Mouse (Mus musculus): ENCODE data around the gene Rnf5.

Gene Rnf5

DNA sequence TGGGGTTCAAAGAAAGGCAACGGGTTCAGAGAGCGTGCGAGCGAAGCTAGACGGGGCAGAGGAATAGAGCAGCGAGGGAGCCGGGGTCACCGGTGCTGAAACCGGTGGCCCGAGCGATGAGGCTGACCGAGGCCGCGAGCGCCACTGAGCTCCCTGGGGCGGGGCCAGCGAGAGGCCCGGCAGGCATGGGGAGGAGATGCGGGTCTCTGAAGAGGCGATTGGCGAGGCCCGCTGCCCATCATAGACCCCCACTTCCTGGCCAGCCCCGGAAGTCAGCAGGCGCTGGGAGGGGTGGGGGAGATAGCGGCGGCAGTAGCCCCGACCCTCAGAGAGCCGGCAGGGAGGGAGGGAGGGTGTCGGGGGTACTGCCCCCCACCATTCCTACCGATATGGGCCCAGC is 2.1 kb upstream of the Rnf5 start:
- DNase-seq (ENCODE audit: low spot score in 2 of 2), result peak; percentile 99

DNA sequence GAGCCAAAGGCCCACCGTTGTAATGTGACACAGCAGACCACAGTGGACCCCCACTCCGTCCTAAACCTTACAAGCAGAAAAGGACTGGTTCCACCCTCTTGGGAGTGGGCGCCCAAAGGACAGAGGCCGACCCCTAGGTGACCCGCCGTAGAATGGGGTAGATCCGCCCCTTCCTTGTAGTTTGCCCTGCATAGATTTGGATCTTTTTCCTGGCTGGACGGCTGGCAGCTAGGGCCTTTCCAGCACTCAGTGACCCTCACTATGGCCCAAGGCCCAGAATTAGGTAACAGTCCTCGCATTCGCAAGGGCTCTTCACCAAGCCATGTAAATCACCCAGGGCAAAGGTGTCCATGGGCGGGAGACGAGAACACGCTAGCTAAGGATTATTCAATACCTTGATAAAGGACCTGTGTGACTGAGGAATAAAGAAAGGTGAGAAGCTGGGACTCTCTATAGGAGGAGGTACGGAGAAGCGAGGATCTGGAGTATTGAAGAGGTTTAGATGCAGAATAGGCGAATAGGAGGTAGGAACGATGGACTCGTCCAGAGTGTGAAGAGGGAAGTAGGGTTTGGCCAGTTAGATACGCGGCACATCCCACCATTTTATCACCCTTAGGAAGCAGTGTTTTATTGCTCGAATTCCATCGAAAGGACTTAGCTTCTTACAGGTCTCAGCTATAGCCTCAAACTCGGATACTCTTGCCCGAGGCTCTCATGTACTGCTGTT is 1.2 kb upstream of the Rnf5 start:
- DNase-seq (ENCODE audit: low spot score in 2 of 2), result no peak

DNA sequence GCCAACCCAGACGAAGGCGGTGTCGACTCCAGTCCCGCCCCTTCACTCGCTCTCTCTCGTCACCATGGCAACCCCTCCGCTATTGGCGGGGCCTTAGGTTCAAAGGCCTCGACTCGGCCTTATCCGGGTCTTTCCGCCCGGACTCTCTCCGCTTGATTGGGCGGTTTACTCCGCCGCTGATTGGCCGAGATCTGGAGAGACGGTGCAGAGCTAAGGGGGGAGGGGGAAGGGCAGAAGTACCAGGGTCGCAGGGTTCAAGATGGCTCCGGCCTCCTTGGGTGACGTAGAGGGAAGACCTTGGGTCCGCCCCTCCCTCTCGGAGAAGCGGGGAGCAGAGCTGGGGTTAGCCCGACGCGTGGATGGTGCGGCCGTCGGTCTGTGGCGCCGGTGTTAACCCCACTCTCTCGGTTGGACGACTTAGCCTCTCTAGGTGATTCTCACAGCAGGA is 595 bp upstream of the Rnf5 start, which contains the start of gene Agpat1:
Gene Agpat1, plus strand, starts transcription at position 202 of the 448 bp plus-strand sequence.
- peak; percentile 95 to 97 for DNase-seq (ENCODE audit: low spot score in 2 of 2)

DNA sequence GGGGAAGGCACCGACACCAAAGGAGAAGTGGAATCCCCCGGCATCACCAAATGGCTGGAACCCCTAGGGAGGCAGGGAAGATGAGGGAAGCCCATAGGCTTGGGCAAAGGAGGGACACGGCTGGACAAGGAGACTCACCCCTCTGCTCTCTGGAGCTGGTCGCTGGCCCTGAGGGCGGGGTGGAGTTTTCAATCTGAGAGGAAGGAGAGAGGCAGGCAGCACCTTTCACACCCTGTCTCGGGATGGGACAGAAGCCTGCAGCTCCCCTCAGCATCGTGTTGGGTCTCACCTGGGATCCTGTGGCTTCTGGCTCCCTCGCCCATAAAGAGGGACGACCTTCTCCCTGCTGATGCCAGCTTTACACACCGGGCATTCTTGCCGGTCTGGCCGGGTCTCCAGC is 1.7 kb downstream of the Rnf5 start:
- no peak for DNase-seq (ENCODE audit: low spot score in 2 of 2)

DNA sequence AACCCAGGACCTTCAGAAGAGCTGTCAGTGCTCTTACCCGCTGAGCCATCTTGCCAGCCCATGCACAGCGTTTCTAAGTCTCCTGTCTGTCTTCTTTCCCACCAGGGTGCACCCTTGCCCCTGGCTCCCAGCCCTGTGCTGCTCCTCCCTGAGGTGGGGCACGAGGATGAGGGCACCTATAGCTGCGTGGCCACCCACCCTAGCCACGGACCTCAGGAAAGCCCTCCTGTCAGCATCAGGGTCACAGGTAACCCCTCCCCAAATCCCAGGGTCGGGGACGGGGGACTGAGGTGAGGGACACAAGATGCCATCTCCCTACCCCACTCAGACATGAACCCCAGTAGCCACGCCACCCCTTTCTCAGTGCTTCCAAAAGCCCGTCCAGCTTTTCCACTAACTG is 3.6 kb downstream of the Rnf5 start:
- DNase-seq (ENCODE audit: low spot score in 2 of 2), result no peak

DNA sequence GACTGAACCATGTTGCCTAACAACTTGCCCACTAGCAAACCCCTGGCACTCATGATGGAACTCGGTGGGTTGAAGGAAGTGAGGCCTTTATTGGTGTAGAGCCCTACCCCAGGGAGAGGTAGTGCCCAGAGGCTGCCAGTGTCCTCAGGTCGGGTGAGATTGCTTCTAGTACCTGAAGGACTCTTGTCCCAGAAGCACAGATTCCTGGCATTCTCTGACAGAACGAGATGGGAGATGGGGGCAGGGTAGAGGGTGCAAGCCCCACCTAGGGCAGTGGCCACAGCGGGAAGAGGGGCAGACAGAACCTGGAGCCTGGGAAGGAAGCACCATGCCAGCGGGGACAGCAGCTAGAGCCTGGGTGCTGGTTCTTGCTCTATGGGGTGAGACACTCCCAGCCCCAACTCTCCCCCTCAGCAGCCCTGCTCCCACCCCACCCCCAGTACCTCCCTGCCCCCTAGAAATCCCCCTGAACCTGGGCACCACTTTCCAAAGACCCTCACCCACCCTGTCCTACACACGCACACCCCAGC is 5.9 kb downstream of the Rnf5 start, which contains the start of gene Ager:
Gene Ager, plus strand, starts transcription at position 297 of the 530 bp plus-strand sequence.
- no peak for DNase-seq (ENCODE audit: low spot score in 2 of 2)

DNA sequence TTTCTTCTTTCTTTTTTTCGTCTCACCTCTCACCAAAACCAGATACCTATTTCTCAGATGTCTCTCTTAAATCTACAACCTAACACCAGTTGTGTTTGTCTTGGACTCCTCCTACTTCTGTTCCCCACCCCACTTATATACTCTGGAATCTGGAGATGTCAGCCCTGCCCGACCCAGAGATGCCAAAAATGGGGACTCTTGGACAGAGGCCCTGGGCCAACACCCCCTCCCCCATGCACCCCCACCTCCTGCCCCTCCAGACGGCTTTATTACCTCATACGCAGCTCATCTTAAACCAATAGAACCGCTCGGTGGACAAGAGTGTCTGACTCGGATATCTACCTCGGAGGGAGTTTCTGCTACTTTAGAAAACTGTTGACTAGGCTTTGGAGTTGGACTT is 7.4 kb downstream of the Rnf5 start:
- DNase-seq (ENCODE audit: low spot score in 2 of 2), result no peak

DNA sequence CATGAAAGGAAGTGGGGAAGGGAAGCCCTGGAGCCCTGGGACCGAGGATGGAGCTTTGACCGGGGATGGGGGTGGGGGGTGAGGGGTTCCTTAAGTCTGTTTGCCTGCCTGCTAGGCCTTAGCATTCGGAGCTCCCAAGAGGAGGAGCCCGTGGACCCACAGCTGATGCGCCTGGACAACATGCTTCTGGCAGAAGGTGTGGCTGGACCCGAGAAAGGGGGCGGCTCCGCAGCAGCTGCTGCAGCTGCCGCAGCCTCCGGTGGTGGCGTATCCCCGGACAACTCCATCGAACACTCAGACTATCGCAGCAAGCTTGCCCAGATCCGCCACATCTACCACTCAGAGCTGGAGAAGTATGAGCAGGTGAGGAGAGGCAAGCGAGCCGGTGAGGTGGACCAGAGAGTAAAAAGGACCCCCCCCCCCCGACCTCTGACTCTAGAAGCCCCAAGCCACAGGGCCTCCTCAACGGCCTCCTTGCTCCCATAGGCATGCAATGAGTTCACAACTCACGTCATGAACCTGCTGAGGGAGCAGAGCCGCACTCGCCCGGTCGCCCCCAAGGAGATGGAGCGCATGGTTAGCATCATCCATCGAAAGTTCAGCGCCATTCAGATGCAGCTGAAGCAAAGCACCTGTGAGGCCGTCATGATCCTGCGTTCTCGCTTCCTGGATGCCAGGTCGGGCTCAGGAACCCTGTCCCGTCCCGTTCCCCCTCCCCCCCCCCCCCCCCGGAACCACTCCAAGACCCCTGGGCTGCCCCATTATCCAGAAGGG is 9.6 kb downstream of the Rnf5 start:
- no peak for DNase-seq (ENCODE audit: low spot score in 2 of 2)

DNA sequence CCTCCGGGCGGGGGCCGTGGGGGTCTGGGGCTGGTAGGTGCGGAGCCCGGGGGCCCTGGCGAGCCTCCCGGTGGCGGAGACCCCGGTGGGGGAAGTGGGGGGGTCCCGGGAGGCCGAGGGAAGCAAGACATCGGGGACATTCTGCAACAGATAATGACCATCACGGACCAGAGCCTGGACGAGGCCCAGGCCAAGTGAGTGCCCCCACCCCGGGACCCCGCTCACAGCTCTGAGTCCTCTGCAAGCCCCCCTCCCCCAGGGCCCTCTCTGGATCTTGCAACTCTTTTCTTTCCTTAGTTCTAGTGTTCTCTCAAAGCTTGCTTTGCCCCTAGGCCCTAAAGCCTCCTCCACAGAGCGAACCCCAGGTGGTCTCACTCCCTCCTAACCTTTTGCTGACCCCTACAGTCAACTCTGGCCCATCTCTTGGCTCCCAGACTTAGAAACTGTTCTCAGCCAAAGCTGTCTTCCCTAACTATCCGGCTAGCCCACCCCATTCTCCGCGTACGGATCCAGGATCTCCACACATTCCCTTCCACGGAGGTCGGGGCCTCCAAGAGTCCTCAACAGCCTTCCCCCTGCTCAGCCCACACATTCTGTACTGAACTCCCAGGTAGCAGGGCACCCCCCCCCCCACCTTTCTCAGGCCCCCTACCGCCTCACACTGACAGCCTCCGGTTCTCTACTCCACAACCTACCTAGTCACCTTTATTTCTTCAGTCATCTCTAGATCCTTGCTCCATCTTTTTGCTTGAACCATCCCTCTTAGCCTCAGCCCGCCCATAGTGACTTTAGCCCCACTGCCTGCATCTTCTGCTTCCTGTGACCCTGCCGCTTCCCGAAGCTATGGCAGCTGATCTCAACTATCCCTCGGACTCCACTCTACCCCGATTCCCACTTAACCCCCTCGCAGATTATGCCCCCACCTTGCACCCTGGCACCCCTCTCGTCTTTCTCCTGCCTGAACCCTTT is 10.6 kb downstream of the Rnf5 start:
- no peak for DNase-seq (ENCODE audit: low spot score in 2 of 2)

DNA sequence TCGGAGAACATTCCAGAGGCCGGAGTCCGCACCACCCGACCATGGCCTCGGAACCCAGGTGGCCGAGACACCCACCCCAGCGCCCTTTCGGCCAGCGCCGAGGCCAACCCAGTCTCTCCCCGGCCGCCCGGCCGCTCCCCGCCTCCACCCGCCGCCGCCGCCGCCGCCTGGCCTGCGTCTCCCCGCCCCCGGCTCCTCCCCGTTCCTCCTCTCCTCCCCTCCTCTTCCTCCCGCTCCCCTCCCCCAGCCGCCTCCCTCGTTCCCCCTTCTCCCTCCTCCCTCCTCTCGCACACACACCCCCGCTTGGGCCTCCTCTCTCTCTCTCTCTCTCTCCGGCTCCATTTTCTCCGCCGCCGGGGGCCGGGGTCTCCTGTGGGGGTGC is 11.5 kb downstream of the Rnf5 start:
- DNase-seq (ENCODE audit: low spot score in 2 of 2), result peak; percentile 73

DNA sequence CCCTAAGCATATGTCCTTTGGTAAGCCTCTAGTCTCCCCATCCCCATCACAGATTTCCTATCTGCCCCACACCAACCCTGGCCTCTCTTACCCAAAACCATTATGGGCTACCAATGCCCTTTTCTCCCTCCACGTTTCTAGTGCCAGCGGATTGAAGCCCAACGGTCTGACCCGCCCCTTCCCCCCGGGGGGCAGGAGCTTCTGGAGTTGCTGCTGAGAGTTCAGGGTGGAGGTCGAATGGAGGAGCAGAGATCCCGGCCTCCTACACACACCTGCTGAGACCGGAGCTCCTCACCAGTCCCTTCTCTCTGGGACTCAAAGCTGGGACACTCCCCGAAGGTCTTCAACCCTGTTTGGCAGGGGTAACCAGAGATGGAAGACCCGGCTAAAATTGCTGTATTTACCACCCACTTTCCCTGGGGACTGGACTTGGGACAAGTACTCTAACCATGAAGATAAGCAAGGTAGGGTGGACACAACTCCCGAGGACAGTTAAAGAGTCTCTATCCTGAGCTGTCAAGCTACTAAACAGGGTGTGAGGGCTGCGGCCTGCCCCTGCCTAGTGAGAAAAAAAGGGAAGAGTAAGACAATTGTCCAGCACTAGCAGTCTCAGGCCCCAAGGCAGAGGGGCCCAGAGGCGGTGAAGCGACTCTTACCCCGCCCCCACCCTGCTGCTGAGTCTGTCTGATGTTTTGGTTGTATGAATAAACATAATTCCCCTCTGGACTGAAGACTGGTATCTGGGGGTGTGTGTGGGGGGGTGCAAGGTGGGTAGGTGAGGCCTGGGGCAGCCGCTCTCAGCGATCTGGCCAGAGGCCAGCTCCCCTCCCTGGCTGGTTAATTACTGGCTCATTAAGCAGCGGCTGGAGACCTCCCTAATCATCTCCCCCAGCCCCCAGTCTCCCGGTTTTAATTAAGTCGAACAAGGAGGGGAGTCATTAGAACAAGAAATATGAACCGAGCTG is 12.2 kb downstream of the Rnf5 start, which contains the start of gene Pbx2:
Gene Pbx2, plus strand, starts transcription at position 238 of the 965 bp plus-strand sequence.
- no peak for DNase-seq (ENCODE audit: low spot score in 2 of 2)

DNA sequence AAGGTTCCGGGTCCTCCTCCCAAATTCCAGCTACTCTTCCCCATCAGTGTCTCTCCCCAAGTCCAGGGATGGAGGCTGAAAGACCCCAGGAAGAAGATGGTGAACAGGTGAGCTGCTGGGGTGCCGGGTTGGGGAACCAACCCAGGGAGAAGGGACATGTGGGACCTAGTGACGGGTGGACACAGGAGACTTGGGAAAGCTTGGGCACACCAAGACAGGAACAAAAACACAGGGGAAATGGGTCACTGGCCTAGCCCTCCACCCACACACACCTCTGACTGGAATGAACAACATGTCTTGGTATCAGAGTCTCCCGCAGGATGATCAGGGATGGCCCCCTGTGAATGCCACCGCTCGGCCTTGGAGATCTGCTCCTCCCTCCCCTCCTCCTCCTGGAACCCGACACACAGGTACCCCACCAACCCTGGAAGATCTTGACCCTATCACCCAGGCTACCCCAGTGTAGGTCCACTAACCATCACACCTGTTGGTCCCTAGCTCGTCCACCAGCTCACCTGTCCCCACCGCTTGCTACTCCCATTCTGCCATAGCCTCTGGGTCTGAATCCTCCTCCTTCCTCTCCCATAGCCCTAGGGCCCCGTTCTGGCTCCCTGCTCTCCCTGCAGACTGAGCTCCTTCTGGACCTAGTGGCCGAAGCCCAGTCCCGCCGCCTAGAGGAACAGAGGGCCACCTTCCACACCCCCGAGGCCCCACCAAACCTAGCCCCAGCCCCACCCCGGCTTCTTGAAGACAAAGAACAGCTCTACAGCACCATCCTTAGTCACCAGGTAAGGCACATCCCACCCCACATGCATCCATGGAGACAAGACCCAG is 13.1 kb downstream of the Rnf5 start:
- DNase-seq (ENCODE audit: low spot score in 2 of 2), result no peak

DNA sequence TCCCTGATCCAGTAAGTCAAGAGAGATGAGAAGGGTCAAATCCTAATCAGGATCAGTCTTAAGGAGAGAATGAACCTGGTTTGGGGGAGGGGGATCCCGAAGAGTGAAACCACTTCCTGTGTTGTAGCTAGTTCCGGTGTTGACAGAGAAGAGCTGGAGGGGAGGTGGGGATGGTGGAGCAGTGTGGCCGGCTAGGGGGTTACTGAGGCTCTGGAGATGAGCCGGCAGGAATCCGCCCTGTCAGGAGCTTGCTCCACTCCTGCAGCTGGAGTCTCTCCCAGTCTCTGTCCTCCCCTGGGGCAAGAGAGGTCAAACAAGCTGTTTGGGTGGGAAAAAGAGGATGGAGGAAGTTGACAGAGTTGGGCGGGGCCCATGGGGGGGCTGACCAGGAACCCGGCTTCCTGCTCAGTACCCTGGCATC is 13.8 kb downstream of the Rnf5 start, which contains the start of gene Gpsm3:
Gene Gpsm3, plus strand, starts transcription at position 126 of the 421 bp plus-strand sequence.
- no peak for DNase-seq (ENCODE audit: low spot score in 2 of 2)

DNA sequence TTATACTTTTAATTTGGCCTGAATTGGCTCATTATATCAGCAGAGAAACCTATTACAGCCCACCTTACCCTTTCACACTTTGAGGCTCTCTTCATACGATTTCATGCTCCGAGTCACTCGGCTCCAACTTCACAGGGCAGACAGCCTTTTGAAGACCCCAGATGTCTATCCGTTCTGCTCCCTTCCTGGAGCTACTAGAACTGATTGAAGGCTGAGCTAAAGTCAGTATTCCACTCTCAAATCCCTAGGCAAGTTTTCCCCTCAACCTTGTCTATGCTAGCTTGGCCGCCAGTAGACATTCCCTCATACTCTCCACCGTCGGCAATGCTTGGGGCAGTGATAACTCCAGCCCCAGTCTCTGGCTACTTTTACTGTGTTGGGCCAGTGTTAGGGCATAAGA is 14.3 kb downstream of the Rnf5 start:
- DNase-seq (ENCODE audit: low spot score in 2 of 2), result no peak

DNA sequence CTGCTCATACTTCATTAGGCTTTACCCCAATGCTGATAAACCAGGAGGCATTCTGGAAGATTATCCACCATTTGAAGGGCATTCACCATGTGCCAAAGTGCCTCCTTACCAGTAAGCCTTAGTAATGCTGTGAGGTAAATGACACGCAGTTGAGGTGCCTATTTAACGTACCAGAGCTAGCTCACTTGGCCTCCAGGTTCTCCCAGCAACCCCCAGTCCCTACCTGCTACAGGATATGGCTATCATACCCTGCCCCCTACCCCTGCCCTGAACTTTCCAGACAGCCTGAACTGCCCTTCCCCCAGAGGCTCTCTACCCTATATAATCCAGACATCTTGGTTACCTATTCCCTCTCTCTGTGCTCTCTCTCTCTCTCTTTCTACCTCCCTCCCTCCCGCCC is 14.7 kb downstream of the Rnf5 start:
- no peak for DNase-seq (ENCODE audit: low spot score in 2 of 2)

DNA sequence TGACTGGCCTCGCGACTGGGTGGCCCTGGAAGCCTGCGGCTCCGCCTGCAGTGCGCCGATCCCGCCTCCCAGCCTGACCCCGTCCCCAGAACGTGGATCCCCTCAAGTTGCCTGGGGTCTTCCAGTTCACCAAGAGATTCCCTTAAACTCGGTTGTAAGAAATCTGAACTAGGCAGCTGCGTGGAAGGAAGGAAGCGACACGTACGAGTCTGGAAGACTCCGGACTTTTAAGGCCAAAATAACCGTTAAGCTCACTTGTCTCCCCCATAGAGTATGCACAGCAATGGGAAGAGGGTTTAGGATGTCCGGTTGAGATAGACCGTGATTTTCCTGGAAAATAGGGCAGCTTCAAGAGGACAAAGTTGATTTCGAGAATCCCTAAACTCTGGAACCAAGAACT is 15.7 kb downstream of the Rnf5 start:
- no peak for DNase-seq (ENCODE audit: low spot score in 2 of 2)

DNA sequence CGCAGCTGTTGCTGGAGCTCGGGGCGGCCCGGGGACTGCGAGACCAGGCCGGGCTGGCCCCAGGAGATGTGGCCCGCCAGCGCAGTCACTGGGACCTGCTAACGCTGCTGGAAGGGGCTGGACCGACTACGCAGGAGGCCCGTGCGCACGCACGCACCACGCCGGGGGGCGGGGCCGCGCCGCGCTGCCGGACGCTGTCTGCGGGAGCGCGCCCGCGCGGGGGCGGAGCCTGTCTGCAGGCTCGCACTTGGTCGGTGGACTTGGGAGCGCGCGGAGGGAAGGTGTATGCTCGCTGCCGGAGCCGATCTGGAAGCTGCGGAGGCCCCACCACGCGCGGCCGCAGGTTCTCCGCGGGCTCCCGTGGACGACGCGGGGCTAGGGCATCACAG is 16.1 kb downstream of the Rnf5 start:
- DNase-seq (ENCODE audit: low spot score in 2 of 2), result peak; percentile 94 to 99

DNA sequence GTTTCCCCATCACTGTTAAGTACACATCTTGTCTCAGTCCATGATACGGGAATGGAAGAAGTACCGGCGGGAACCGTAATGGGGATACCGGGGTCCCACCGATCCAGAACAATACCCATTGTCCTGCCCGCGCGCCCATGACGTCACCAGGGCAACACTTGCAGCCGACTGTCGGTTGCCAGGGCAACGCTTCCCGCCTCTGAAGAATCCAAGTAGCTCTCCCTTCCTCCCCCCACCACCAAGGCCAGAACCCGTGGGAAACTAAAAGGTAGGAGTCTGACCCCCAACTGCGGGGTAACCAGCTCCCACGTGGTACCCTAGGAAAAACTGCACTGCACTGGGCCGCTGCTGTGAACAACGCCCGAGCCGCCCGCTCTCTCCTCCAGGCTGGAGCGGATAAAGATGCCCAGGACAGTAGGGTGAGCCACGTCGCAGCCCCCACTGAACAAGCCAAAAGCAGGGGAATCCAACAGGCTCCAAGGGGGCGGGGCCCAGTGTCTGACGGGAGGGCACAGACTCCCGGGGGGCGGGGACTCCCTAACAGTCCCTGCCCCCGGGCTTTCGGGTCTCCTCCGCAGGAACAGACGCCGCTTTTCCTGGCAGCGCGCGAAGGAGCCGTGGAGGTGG is 16.6 kb downstream of the Rnf5 start:
- DNase-seq (ENCODE audit: low spot score in 2 of 2), result peak; percentile 89 to 92

All from right cerebral cortex, adult 2 months (tissue).